Mouse (Mus musculus): ENCODE measurements around the gene Art3. TPM values are rescaled to one million over a fixed set of nuclear protein-coding genes. Genes with fewer than 3 reads are reported as not detected.
A peak's percentile ranks its signal among the peaks of the same experiment; 100 is the strongest.

Gene Art3
- polyA plus RNA-seq, 2 experiments from 2014 or later = 9.2 to 11.0 TPM

DNA sequence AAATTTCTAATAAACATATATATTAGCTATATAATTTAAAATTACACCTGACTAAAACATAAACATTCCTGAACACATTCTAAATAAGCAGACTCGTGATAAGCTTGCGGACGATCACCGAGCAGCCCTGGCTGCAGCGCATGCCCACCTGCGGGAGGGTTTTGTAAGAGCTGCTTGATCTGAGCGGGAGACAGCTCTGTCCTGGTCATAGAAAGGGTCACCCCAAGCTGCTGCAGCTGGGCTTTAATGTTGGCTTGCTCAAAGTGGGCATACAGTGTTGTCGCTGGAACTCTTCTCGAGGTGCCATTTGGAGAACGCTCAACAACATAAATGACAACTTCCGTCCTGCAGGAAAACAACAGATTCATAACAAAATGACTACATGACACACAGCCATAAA lies 92.5 kb downstream of the Art3 start:
- no peak for ATAC-seq

DNA sequence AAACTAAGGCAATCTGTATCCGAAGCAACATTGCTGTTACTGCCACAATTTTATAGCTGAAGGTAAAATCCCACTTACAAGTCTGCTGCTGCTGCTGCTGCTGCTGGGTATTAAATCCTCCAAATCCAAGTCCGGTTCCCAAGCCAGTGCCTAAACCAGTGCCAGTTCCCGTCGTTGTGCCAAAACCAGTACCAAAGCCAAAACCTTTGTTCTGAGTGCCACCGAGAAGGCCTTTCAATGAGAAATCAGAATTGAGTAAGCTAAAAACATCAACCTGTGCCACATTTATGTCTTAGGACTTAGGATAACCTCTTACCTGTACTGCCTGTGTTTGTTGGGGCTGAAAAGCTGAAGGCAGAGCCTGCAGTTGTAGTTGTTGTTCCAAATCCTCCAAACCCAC lies 99.1 kb downstream of the Art3 start:
- no peak for ATAC-seq

DNA sequence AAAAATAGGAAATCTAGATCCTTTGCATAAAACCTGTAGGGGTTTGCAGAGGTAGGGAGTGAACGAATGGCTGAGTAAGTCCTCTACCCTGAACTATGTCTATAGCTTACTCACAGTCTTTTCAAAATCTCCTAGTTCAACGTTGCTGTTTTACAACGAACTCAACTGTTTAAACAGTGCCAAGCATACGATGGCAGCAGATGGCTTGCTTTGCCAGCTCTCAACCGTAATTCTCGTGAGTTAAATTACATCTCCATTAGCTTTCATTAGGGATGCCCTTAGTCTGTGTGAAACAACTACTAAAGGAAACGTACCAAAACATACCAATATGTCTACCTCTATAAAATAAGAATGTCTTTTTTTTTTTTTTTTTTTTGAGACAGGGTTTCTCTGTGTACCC lies 100.0 kb downstream of the Art3 start:
- no peak for ATAC-seq

DNA sequence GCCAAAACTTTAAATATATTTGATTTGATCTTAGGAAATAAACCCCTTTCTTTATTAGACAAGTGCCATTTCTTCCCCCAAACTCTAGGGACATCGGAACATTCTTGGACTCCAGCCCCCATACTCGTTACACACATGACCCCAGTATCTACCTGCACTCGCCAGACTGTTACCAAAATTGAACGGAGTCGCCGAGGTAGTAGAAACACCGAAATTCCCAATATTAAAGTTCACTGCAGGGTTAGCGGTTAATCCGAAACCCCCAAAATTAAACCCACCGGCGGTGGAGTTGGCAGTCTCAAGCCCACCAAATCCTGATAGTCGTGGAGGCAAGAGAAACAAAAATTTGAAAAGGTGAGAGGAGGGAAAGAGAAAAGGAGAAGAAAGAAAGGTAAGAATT lies 102.4 kb downstream of the Art3 start:
- no peak for ATAC-seq

DNA sequence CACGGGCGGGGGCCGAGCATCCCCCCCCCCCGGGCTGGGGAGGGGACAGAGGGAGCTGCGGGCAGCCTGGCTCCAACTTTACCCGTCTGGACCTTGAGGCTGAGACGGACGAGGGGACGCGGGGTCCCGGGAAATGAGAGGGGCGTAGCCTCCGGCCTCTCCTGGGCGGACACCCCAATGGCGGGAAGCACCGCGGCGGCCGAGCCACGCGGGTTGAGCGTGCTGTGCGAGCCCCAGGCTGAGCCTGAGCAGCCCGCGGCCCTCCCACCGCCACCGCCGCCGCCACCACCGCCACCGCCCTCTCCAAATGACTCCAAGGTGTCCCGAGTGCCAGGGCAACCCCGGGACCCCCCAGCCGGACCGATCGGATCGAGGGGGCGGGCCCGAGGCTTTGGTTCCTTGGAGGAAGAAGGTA lies 103.0 kb downstream of the Art3 start:
- no peak for ATAC-seq

DNA sequence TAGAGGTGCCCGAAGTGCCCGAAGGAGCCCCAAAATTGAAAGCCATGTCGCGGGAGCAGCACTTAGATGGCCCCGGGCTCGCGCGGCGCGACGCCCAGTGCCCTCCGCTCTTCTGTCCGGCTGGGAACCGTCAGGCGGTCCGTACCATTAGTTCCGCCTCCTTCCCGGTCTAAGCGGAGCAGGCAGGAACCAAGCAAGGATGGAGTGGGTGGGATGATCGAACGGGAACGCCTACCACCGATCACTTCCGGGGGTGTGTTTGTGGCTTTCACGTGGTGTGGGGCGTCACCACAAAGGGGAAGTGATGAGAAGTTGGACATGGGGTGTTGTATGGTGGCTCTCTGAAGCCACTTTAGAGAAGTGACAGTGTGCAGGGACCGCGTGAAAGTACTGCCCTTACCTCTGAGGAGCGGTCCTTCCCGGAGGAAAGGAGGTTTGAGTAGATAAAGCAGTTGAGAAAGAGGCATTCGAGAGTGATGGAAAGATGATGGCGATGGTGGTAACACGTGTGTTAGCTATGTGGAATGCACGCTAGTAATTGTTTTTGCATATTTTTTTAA lies 103.5 kb downstream of the Art3 start, which contains the start of gene Nup54:
TSS of gene Nup54 (minus strand) at position 195 of the 560 bp plus-strand sequence.
- ATAC-seq = peak; percentile 99

DNA sequence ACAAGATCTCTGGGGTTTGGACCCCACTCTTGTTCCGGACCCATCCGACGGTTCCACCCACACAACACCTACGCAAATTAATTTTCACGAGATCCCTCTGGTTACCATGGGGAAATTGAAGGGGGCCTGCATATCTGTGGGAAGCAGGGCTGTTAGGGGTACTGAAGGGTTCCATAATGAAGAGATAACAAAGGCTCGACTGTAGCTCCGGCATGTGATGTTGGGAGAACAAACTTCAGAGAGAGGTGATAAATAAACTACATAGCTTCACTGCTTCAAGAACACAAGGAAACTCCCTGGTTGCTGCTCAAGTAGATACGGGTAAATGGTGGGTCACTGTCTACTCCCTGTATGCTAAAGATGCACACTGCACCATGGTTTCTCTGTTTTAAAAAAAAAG lies 106.9 kb downstream of the Art3 start:
- no peak for ATAC-seq

DNA sequence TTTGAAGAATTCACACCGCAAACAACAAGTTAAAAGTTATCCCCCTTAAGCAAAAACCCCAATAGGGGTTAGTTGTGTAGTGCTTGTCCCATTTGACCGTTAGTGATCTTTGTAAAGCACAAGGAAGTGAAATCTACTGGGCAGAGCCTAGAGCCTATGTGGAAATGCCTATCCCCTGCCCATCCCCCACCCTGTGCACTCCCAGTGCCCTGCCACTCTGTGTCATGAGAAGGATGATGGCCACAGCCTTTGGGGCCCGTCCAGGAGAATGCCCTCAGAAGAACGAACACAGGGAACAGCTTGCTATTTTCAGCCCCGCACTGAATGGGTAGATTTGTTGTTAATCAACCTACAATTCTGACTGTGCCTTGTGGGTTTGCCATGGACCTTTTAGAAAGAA lies 109.9 kb downstream of the Art3 start:
- ATAC-seq = no peak

DNA sequence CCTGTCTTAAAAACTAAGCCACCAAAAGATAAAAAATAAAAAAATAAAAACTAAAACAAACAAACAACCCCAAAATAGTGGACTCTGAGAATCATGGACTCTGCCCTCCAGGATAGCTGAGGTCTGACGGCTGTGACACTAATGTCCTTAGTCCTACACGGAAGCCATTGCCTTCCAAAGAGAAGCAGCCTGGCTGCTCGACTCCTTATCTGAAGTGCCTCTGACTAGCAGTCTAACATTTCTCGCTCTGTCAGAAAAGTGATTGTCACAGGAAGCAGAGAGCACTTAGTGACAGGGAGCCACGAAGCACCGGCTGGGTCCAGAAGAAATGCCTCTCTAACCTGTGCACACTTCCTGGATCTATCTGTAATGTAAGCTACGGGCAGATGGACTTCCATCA lies 111.3 kb downstream of the Art3 start:
- no peak for ATAC-seq

DNA sequence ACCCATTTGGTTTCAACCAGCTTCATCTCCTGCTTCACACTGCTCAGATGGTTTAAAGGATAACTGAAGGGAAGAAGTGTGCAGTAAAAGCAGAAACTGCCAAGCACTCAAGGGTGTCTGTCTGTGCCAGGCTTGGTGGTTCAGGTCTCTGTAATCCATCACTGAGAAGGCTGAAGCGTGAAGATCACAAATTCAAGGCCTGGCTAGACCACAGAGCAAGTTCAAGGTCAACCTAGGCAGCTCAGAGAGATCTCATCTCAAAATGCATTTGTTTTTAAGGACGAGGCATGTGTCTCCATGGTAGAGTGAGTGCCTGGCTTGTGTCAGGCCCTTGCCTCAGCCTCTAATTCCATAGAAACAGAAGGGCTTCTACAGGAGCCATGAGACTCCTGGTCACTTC lies 113.4 kb downstream of the Art3 start:
- ATAC-seq = no peak

DNA sequence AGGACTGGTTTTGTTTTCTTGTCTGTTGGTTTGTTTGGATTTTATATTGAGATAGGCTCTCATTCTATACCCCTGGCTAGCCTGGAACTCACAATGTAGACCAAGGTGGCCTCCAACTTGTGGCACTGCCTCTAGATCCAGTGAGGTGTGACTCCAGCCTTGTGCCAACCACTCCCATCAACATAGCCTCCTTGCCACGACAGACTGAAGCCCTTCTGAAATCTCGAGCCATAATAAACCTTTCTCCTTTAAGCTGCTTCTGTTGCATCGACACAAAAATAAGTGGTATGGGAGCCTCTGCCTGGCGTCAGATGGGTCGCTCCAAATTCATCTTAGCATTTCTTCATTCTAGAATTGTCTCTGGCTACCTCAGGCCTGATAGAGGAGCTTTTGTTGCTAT lies 115.1 kb downstream of the Art3 start:
- no peak for ATAC-seq

DNA sequence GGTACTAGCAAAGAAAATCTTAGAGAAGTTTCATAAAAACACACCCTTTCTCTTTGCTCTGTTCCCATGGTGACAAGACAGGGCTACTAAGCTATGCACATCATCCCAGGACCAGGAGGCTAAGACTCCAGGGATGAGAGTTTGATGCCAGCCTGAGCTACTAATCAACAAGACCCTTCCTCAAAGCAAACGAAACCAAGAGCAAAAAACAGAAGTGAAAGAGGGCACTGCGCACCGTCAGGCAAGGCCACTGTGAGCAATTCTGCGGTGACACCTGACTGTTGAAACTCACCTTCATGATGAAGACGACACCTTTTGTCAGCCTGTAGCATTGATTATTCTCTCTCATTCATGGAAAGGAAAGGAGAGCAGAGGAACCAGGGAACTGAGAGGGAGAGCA lies 121.2 kb downstream of the Art3 start:
- ATAC-seq = no peak

DNA sequence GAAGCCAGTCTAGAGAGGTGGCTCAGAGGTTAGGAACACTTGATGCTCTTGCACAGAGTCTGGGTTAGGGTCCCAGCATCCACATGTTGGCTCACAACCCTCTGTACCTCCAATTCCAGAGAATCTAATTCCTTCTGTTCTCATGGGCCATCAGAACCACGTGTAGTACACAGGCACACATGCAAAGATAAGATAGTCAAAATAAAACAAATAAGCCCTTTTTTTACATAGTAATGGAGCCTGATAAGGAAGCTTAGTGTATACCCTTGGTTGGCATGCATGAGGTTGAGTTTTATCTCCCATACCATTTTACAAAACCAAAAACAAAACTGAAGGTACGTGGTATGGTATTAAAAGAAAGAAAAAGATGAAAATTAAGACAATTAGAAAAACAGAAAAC lies 125.8 kb downstream of the Art3 start:
- ATAC-seq = no peak

DNA sequence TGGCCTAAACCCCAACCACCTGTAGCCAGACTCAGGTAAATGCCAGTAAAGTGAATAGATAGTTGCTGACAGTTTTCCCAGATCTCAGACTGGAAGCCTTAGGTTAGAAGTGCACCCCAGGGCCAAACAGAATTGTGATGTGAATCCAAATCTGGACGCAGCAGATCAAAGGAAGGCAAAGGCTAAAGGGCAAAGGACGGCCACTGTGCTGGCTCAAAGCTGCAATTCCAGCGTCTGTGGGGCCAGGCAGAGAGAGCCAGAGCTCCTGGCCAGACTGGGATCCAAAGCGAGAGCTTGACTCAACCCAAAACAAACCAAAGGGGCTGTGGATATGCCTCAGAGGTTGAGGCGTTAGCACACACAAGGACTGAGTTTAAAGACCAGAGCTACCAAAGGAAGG lies 127.1 kb downstream of the Art3 start:
- no peak for ATAC-seq

DNA sequence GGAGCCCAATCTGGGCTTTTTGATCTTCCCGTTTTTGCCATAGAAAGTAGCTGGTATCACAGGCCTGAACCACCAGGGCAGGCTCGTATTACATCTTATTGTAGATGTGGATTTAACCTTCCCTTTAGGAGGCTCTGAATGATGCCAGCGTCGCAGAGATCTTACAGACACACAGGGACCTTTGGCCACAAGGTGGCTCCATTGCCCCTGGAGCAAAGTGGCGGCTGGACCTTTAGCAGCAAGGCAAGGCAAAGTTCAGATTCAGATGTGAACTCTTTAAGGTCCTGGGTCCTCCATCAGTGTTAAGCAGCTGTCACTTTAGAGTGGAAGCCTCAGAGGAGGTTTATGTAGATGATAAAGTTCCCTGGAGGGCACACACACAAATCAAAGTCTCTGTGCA lies 129.7 kb downstream of the Art3 start:
- peak; percentile 83 for ATAC-seq

Other genes starting within 250 kb of the Art3 start
- gene G3bp2, start 248.1 kb upstream of the Art3 start, polyA plus RNA-seq (2017; shearing (Covaris generic)) = 100 to 1,000 TPM; 210 to 252 TPM
- 10 to 100 TPM; 35.5 to 36.5 TPM for gene Uso1, start 193.9 kb upstream of the Art3 start, polyA plus RNA-seq (2017; shearing (Covaris generic))
- gene U90926, start 116.4 kb upstream of the Art3 start, polyA plus RNA-seq (2017; shearing (Covaris generic)) = not detected
- under 1 TPM in 1 of 2 experiments, not detected in 1; 0.27 TPM for gene Ppef2, start 75.5 kb upstream of the Art3 start, polyA plus RNA-seq (2017; shearing (Covaris generic))
- gene Naaa, start 53.7 kb upstream of the Art3 start, polyA plus RNA-seq (2017; shearing (Covaris generic)) = 10 to 100 TPM; 11.1 to 11.8 TPM
- gene Sdad1, start 21.3 kb upstream of the Art3 start, polyA plus RNA-seq (2017; shearing (Covaris generic)) = 10 to 100 TPM; 41.8 to 62.4 TPM
- under 1 TPM in 1 of 2 experiments, not detected in 1; 0.26 TPM for gene Cxcl9, start 3.7 kb upstream of the Art3 start, polyA plus RNA-seq (2017; shearing (Covaris generic))
- 10 to 100 TPM; 12.1 to 23.6 TPM for gene Cxcl10, start 17.1 kb downstream of the Art3 start, polyA plus RNA-seq (2017; shearing (Covaris generic))
- gene Nup54, start 103.4 kb downstream of the Art3 start, polyA plus RNA-seq (2017; shearing (Covaris generic)) = 10 to 100 TPM; 41.3 to 42.7 TPM
- gene Scarb2, start 175.0 kb downstream of the Art3 start, polyA plus RNA-seq (2017; shearing (Covaris generic)) = 10 to 100 TPM in 1 of 2 experiments, 1 to 10 TPM in 1; 9.1 to 13.0 TPM
- not detected for gene Fam47e, start 223.2 kb downstream of the Art3 start, polyA plus RNA-seq (2017; shearing (Covaris generic))

Measured in CD4-positive, CD25-positive, alpha-beta regulatory T cell, adult 4 months (primary cell).